Mouse (Mus musculus) liver, embryonic 13.5 days (tissue): ENCODE results near the gene Igf2bp3. TPM values are rescaled to one million over a fixed set of nuclear protein-coding genes. Genes with fewer than 3 reads are reported as not detected.

Source experiments
- ATAC-seq: fragments of 200-750 bp; cut with Nextera tagmentation; 2 replicates; pipeline ENCODE4 v1.8.0; 2017; ENCODE audit warnings: low read depth, mild to moderate bottlenecking, moderate number of reproducible peaks, moderate library complexity
- DNase-seq: peaks from one replicate; pipeline ENCODE4 v3.0.0; 2022
- H3K27ac ChIP-seq: fragments of 300-500 bp; sonication (generic); 2 replicates; pipeline ENCODE4 v1.5.1; 2015; ENCODE audit warnings: moderate library complexity, mild to moderate bottlenecking, inconsistent platforms
- H3K27me3 ChIP-seq: fragments of 300-500 bp; sonication (generic); 2 replicates; pipeline ENCODE4 v1.6.1; 2015; ENCODE audit warnings: mild to moderate bottlenecking, inconsistent platforms
- H3K36me3 ChIP-seq: fragments of 300-500 bp; sonication (generic); 2 replicates; pipeline ENCODE4 v1.6.1; 2015; ENCODE audit warnings: mild to moderate bottlenecking, inconsistent platforms
- H3K4me1 ChIP-seq: fragments of 300-500 bp; sonication (generic); replicated peaks from 2 replicates; pipeline ENCODE4 v1.6.1; 2015; ENCODE audit warnings: inconsistent platforms
- H3K4me2 ChIP-seq: fragments of 300-500 bp; sonication (generic); 2 replicates; pipeline ENCODE4 v1.6.1; 2015; ENCODE audit warnings: inconsistent platforms, mild to moderate bottlenecking, moderate library complexity
- H3K4me3 ChIP-seq: fragments of 300-500 bp; sonication (generic); replicated peaks from 2 replicates; pipeline ENCODE4 v1.5.1; 2015; ENCODE audit warnings: mild to moderate bottlenecking, inconsistent platforms
- H3K9ac ChIP-seq: fragments of 300-500 bp; sonication (generic); 2 replicates; pipeline ENCODE4 v1.6.1; 2015; ENCODE audit warnings: mild to moderate bottlenecking, inconsistent platforms
- H3K9me3 ChIP-seq: fragments of 300-500 bp; sonication (generic); replicated peaks from 2 replicates; pipeline ENCODE4 v1.6.1; 2016; ENCODE audit warnings: inconsistent platforms
- WGBS: fragments of 180-500 bp; shearing (Covaris S2); methylation state at CpG from one replicate; pipeline ENCODE4 v1.1.7; 2015; ENCODE audit not compliant: insufficient replicate concordance; 5-methylcytosine and 5-hydroxymethylcytosine counted together
- polyA plus RNA-seq: library from polyadenylated mRNA; unstranded; fragments of >200 nt; fragmentation: Nextera tagmentation; extraction: Ambion mirVana; gene quantifications from 2 replicates; pipeline ENCODE4 v1.2.1, GENCODE M21; 2015

Gene Igf2bp3
- polyA plus RNA-seq, 1 experiment from 2014 or later: 21.4 TPM

GRCm38 (mm10) chr6:49173265-49173664 is 41.5 kb downstream of the Igf2bp3 start:
- Histone ChIP-seq H3K9ac (no peak overlapping the region), H3K27me3 (no peaks in the 10 kb centered on the region), H3K27ac (no peak overlapping the region), H3K4me3 (no peak overlapping the region), H3K9me3 (no peaks in the 10 kb centered on the region), H3K4me2 (no peak overlapping the region), H3K36me3 (no peaks in the 10 kb centered on the region), H3K4me1 (peaks cover 37% of the 10 kb centered on the region)
- WGBS: 73% methylated on average over 7 of the region's 7 CpGs
- ATAC-seq (no peak), DNase-seq (no peak)

GRCm38 (mm10) chr6:49171216-49171615 is 43.5 kb downstream of the Igf2bp3 start:
- ATAC-seq: no peak
- WGBS: 76% methylated on average over 5 of the region's 5 CpGs
- no peak for DNase-seq

GRCm38 (mm10) chr6:49168648-49169047 is 46.1 kb downstream of the Igf2bp3 start:
- WGBS: 73% methylated on average over 3 of the region's 3 CpGs
- ATAC-seq: no peak
- no peak overlapping the region for H3K27ac ChIP-seq

More at GRCm38 (mm10) chr6:49171216-49171615, 43.5 kb downstream of the Igf2bp3 start:
- no peak overlapping the region for H3K4me2 ChIP-seq
- no peak overlapping the region for H3K27ac ChIP-seq
- H3K27me3 ChIP-seq: no peaks in the 10 kb centered on the region
- no peak overlapping the region for H3K4me3 ChIP-seq
- peaks cover 31% of the 10 kb centered on the region for H3K4me1 ChIP-seq
- no peaks in the 10 kb centered on the region for H3K36me3 ChIP-seq
- no peak overlapping the region for H3K9ac ChIP-seq
- H3K9me3 ChIP-seq: no peaks in the 10 kb centered on the region

GRCm38 (mm10) chr6:49167406-49167805 is 47.4 kb downstream of the Igf2bp3 start:
- Histone ChIP-seq H3K4me1 (peaks cover 12% of the 10 kb centered on the region), H3K9me3 (no peaks in the 10 kb centered on the region), H3K4me2 (no peak overlapping the region), H3K27me3 (no peaks in the 10 kb centered on the region), H3K4me3 (no peak overlapping the region), H3K9ac (no peak overlapping the region), H3K27ac (no peak overlapping the region), H3K36me3 (no peaks in the 10 kb centered on the region)
- ATAC-seq (no peak), DNase-seq (no peak)
- WGBS: 68% methylated on average over 4 of the region's 4 CpGs

More at GRCm38 (mm10) chr6:49168648-49169047, 46.1 kb downstream of the Igf2bp3 start:
- H3K4me3 ChIP-seq: no peak overlapping the region
- H3K4me1 ChIP-seq: peaks cover 16% of the 10 kb centered on the region
- H3K4me2 ChIP-seq: no peak overlapping the region
- no peak overlapping the region for H3K9ac ChIP-seq
- no peaks in the 10 kb centered on the region for H3K36me3 ChIP-seq
- no peaks in the 10 kb centered on the region for H3K9me3 ChIP-seq
- no peaks in the 10 kb centered on the region for H3K27me3 ChIP-seq
- no peak for DNase-seq

GRCm38 (mm10) chr6:49166318-49166717 is 48.4 kb downstream of the Igf2bp3 start:
- DNase-seq (no peak), ATAC-seq (no peak)
- Histone ChIP-seq H3K27ac (no peak overlapping the region), H3K4me2 (no peak overlapping the region), H3K9ac (no peak overlapping the region), H3K4me1 (peaks cover 12% of the 10 kb centered on the region), H3K4me3 (no peak overlapping the region), H3K9me3 (no peaks in the 10 kb centered on the region), H3K36me3 (no peaks in the 10 kb centered on the region), H3K27me3 (no peaks in the 10 kb centered on the region)
- WGBS: 59% methylated on average over 8 of the region's 8 CpGs

GRCm38 (mm10) chr6:49165855-49166254 is 48.9 kb downstream of the Igf2bp3 start:
- Histone ChIP-seq H3K36me3 (no peaks in the 10 kb centered on the region), H3K4me1 (peaks cover 12% of the 10 kb centered on the region), H3K4me2 (no peak overlapping the region), H3K4me3 (no peak overlapping the region), H3K9ac (no peak overlapping the region), H3K27ac (no peak overlapping the region), H3K27me3 (no peaks in the 10 kb centered on the region), H3K9me3 (no peaks in the 10 kb centered on the region)
- ATAC-seq (no peak), DNase-seq (no peak)
- 85% methylated on average over 6 of the region's 6 CpGs for WGBS

- Histone ChIP-seq H3K27ac (no peak overlapping the region), H3K4me1 (peaks cover 13% of the 10 kb centered on the region), H3K4me3 (no peak overlapping the region), H3K27me3 (no peaks in the 10 kb centered on the region), H3K9ac (no peak overlapping the region), H3K9me3 (no peaks in the 10 kb centered on the region), H3K4me2 (no peak overlapping the region), H3K36me3 (no peaks in the 10 kb centered on the region)
- DNase-seq: no peak
- whole genome bisulfite sequencing: 68% methylated on average over 6 of the region's 6 CpGs
- ATAC-seq: no peak
These were observed 49.7 kb downstream of the Igf2bp3 start for GRCm38 (mm10) chr6:49165101-49165500.

- no peak overlapping the region for H3K4me3 ChIP-seq
- no peak overlapping the region for H3K9ac ChIP-seq
- H3K9me3 ChIP-seq: no peaks in the 10 kb centered on the region
- H3K27ac ChIP-seq: no peak overlapping the region
- H3K4me1 ChIP-seq: peaks cover 15% of the 10 kb centered on the region
- DNase-seq (no peak), ATAC-seq (no peak)
- WGBS: 73% methylated on average over 11 of the region's 11 CpGs
- no peak overlapping the region for H3K4me2 ChIP-seq
- no peaks in the 10 kb centered on the region for H3K27me3 ChIP-seq
- H3K36me3 ChIP-seq: no peaks in the 10 kb centered on the region
These were observed 50.1 kb downstream of the Igf2bp3 start for GRCm38 (mm10) chr6:49164701-49165100.

- 56% methylated on average over 2 of the region's 2 CpGs for WGBS
- no peak for DNase-seq
- peaks cover 14% of the 10 kb centered on the region for H3K4me1 ChIP-seq
These were observed 54.8 kb downstream of the Igf2bp3 start for GRCm38 (mm10) chr6:49159971-49160370.

GRCm38 (mm10) chr6:49156826-49157175 is 58.0 kb downstream of the Igf2bp3 start:
- Histone ChIP-seq H3K4me1 (peaks cover 16% of the 10 kb centered on the region), H3K9me3 (no peaks in the 10 kb centered on the region), H3K27ac (no peak overlapping the region), H3K4me3 (no peak overlapping the region), H3K27me3 (no peaks in the 10 kb centered on the region), H3K4me2 (no peak overlapping the region), H3K36me3 (no peaks in the 10 kb centered on the region), H3K9ac (no peak overlapping the region)
- no peak for DNase-seq
- whole genome bisulfite sequencing: 76% methylated on average over 3 of the region's 3 CpGs
- ATAC-seq: no peak

More at GRCm38 (mm10) chr6:49159971-49160370, 54.8 kb downstream of the Igf2bp3 start:
- no peak overlapping the region for H3K4me2 ChIP-seq
- H3K27me3 ChIP-seq: no peaks in the 10 kb centered on the region
- H3K27ac ChIP-seq: no peak overlapping the region
- H3K36me3 ChIP-seq: no peaks in the 10 kb centered on the region
- no peak for ATAC-seq
- H3K4me3 ChIP-seq: no peak overlapping the region
- no peak overlapping the region for H3K9ac ChIP-seq
- H3K9me3 ChIP-seq: no peaks in the 10 kb centered on the region

- Histone ChIP-seq H3K9ac (no peak overlapping the region), H3K4me1 (peaks cover 21% of the 10 kb centered on the region), H3K27me3 (no peaks in the 10 kb centered on the region), H3K4me2 (no peak overlapping the region), H3K4me3 (no peak overlapping the region), H3K27ac (no peak overlapping the region), H3K9me3 (no peaks in the 10 kb centered on the region), H3K36me3 (no peaks in the 10 kb centered on the region)
- WGBS: 66% methylated on average over 5 of the region's 5 CpGs
- ATAC-seq (no peak), DNase-seq (no peak)
These were observed 58.5 kb downstream of the Igf2bp3 start for GRCm38 (mm10) chr6:49156170-49156825.

GRCm38 (mm10) chr6:49151465-49151864 is 63.3 kb downstream of the Igf2bp3 start:
- Histone ChIP-seq H3K4me1 (peaks cover 44% of the 10 kb centered on the region), H3K27ac (peak overlapping the region; percentile 64; the same call in 1 of the 2 replicates), H3K9me3 (no peaks in the 10 kb centered on the region), H3K36me3 (no peaks in the 10 kb centered on the region), H3K4me2 (no peak overlapping the region), H3K4me3 (no peak overlapping the region), H3K9ac (no peak overlapping the region; the same call in 1 of the 2 replicates), H3K27me3 (no peaks in the 10 kb centered on the region)
- DNase-seq (no peak), ATAC-seq (peak; percentile 48; the same call in 1 of the 2 replicates)
- WGBS: 78% methylated on average over 4 of the region's 4 CpGs
